Mouse (Mus musculus) midbrain, postnatal 0 days (tissue): ENCODE measurements around the gene Apoc2. TPM values are rescaled to one million over a fixed set of nuclear protein-coding genes. Genes with fewer than 3 reads are reported as not detected.

Experiments
- ATAC-seq: fragments of 200-750 bp; cut with Nextera tagmentation; 2 replicates; pipeline ENCODE4 v1.8.0; 2017; ENCODE audit warnings: moderate number of reproducible peaks, mild to moderate bottlenecking, moderate TSS enrichment, moderate library complexity; ENCODE audit not compliant: low FRiP score
- DNase-seq: peaks from one replicate; pipeline ENCODE4 v3.0.0-alpha.2; 2015; ENCODE audit warnings: low spot score
- H3K27ac ChIP-seq: fragments of 300-500 bp; sonication (generic); 2 replicates; pipeline ENCODE4 v1.5.1; 2014; ENCODE audit warnings: low read depth, mild to moderate bottlenecking, low read length, mixed read lengths
- H3K27me3 ChIP-seq: fragments of 300-500 bp; sonication (generic); 2 replicates; pipeline ENCODE4 v1.6.1; 2014; ENCODE audit warnings: low read length, control low read depth, mixed read lengths; ENCODE audit not compliant: insufficient read depth
- H3K36me3 ChIP-seq: fragments of 300-500 bp; sonication (generic); 2 replicates; pipeline ENCODE4 v1.6.1; 2014; ENCODE audit warnings: low read length, control low read depth, mixed read lengths; ENCODE audit not compliant: insufficient read depth
- H3K4me1 ChIP-seq: fragments of 300-500 bp; sonication (generic); 2 replicates; pipeline ENCODE4 v1.6.1; 2014; ENCODE audit warnings: mild to moderate bottlenecking, control low read depth, antibody characterized with exemption, low read length, mixed read lengths; ENCODE audit not compliant: insufficient read depth
- H3K4me2 ChIP-seq: fragments of 300-500 bp; sonication (generic); 2 replicates; pipeline ENCODE4 v1.6.1; 2014; ENCODE audit warnings: low read depth, mild to moderate bottlenecking, low read length, mixed read lengths; ENCODE audit not compliant: poor library complexity, severe bottlenecking
- H3K4me3 ChIP-seq: fragments of 300-500 bp; sonication (generic); 2 replicates; pipeline ENCODE4 v1.5.1; 2014; ENCODE audit warnings: low read depth, mild to moderate bottlenecking, low read length, moderate library complexity
- H3K9ac ChIP-seq: fragments of 300-500 bp; sonication (generic); replicated peaks from 2 replicates; pipeline ENCODE4 v1.6.1; 2014; ENCODE audit warnings: mild to moderate bottlenecking, low read length, moderate library complexity, mixed read lengths; ENCODE audit not compliant: poor library complexity, severe bottlenecking
- H3K9me3 ChIP-seq: fragments of 300-500 bp; sonication (generic); 2 replicates; pipeline ENCODE4 v1.6.1; 2016; ENCODE audit warnings: low read length, control low read depth
- CTCF ChIP-seq: IDR thresholded peaks from 2 replicates; pipeline ENCODE4 v1.5.1; 2016; ENCODE audit warnings: antibody characterized with exemption, mild to moderate bottlenecking
- WGBS: fragments of 180-500 bp; shearing (Covaris S2); extraction: QIAGEN DNeasy Blood & Tissue Kit; methylation state at CpG from one replicate; pipeline ENCODE4 v1.1.7; 2014; 5-methylcytosine and 5-hydroxymethylcytosine counted together
- polyA plus RNA-seq: library from polyadenylated mRNA; unstranded; fragments of >200 nt; fragmentation: Nextera tagmentation; extraction: Ambion mirVana; gene quantifications from 2 replicates; pipeline ENCODE4 v1.2.1, GENCODE M21; 2015
- total RNA-seq: library from RNA; depleted of rRNA; stranded (reverse); fragments of >200 nt; gene quantifications from 2 replicates; pipeline ENCODE4 v1.2.3, GENCODE M21; 2014; rRNA removed

The Apoc2 gene
- total RNA-seq (1.7 TPM in 1 of 2 replicates, not detected in the other), polyA plus RNA-seq (0.30 and 0.32 TPM in 2 replicates)

GRCm38 (mm10) chr7:19677872-19678271, at the start of gene Apoc2:
Gene Apoc2, minus strand, starts transcription at chr7:19677941.
- H3K27me3 ChIP-seq = no peaks in the 10 kb centered on the region
- no peak for DNase-seq
- H3K4me3 ChIP-seq = no peak within 1 kb of the TSS
- no peak for ATAC-seq
- 83% methylated on average over 8 of the region's 8 CpGs for WGBS
- H3K27ac ChIP-seq = no peak within 1 kb of the TSS
- no peak for TF ChIP-seq CTCF
- H3K4me1 ChIP-seq = no peaks in the 10 kb centered on the region
- no peaks in the 10 kb centered on the region for H3K9me3 ChIP-seq
- no peak within 1 kb of the TSS for H3K4me2 ChIP-seq
- no peaks in the 10 kb centered on the region for H3K36me3 ChIP-seq
- no peak within 1 kb of the TSS for H3K9ac ChIP-seq

- DNase-seq (no peak), ATAC-seq (no peak)
- Histone ChIP-seq H3K27ac (no peak overlapping the region), H3K4me2 (no peak overlapping the region), H3K9ac (no peak overlapping the region), H3K27me3 (no peaks in the 10 kb centered on the region), H3K4me3 (no peak overlapping the region), H3K4me1 (no peaks in the 10 kb centered on the region), H3K36me3 (peaks cover 61% of the 10 kb centered on the region), H3K9me3 (no peaks in the 10 kb centered on the region)
- TF ChIP-seq CTCF = no peak
- WGBS = 98% methylated on average over 4 of the region's 4 CpGs
Observed at GRCm38 (mm10) chr7:19726541-19726940, 48.8 kb upstream of the Apoc2 start.

GRCm38 (mm10) chr7:19724167-19724566, 46.4 kb upstream of the Apoc2 start:
- no peak for DNase-seq
- no peak for ATAC-seq
- Histone ChIP-seq H3K4me1 (no peaks in the 10 kb centered on the region), H3K4me3 (no peak overlapping the region), H3K36me3 (peaks cover 38% of the 10 kb centered on the region), H3K27me3 (no peaks in the 10 kb centered on the region), H3K9me3 (0 out of 2 replicates have a peak, but pooled peaks cover 3% of the 10 kb centered on the region), H3K9ac (no peak overlapping the region), H3K4me2 (no peak overlapping the region), H3K27ac (no peak overlapping the region)
- WGBS = 95% methylated on average over 12 of the region's 12 CpGs
- no peak for TF ChIP-seq CTCF

GRCm38 (mm10) chr7:19722754-19723195, 45.0 kb upstream of the Apoc2 start:
- DNase-seq = no peak
- Histone ChIP-seq H3K27ac (no peak overlapping the region), H3K36me3 (peaks cover 29% of the 10 kb centered on the region), H3K4me2 (no peak overlapping the region), H3K4me1 (no peaks in the 10 kb centered on the region), H3K4me3 (no peak overlapping the region), H3K9me3 (0 out of 2 replicates have a peak, but pooled peaks cover 3% of the 10 kb centered on the region), H3K9ac (no peak overlapping the region), H3K27me3 (no peaks in the 10 kb centered on the region)
- no peak for ATAC-seq
- 86% methylated on average over 6 of the region's 6 CpGs for WGBS
- TF ChIP-seq CTCF = no peak

- H3K9ac ChIP-seq = no peak overlapping the region
- 96% methylated on average over 4 of the region's 4 CpGs for WGBS
- no peak for TF ChIP-seq CTCF
- no peak overlapping the region for H3K27ac ChIP-seq
- H3K27me3 ChIP-seq = no peaks in the 10 kb centered on the region
- no peak overlapping the region for H3K4me2 ChIP-seq
- H3K4me3 ChIP-seq = no peak overlapping the region
- no peak for DNase-seq
- 0 out of 2 replicates have a peak, but pooled peaks cover 3% of the 10 kb centered on the region for H3K9me3 ChIP-seq
- no peaks in the 10 kb centered on the region; the same call in 1 of the 2 replicates for H3K4me1 ChIP-seq
- H3K36me3 ChIP-seq = peaks cover 6% of the 10 kb centered on the region
- ATAC-seq = no peak
Observed at GRCm38 (mm10) chr7:19719200-19719599, 41.5 kb upstream of the Apoc2 start.

GRCm38 (mm10) chr7:19718297-19718952, 40.7 kb upstream of the Apoc2 start:
- Histone ChIP-seq H3K4me2 (no peak overlapping the region), H3K4me1 (no peaks in the 10 kb centered on the region; the same call in 1 of the 2 replicates), H3K9ac (no peak overlapping the region), H3K4me3 (no peak overlapping the region), H3K27ac (no peak overlapping the region), H3K9me3 (0 out of 2 replicates have a peak, but pooled peaks cover 3% of the 10 kb centered on the region), H3K27me3 (no peaks in the 10 kb centered on the region), H3K36me3 (peaks cover 3% of the 10 kb centered on the region; the same call in 1 of the 2 replicates)
- WGBS = 89% methylated on average over 5 of the region's 5 CpGs
- TF ChIP-seq CTCF = no peak
- DNase-seq = no peak
- no peak for ATAC-seq
